Mouse (Mus musculus) hindbrain, embryonic 13.5 days (tissue): ENCODE results near the gene Ang4. TPM values are rescaled to one million over a fixed set of nuclear protein-coding genes. Genes with fewer than 3 reads are reported as not detected.
"Not testable (repeated sequence)": the region's sequence is repeated elsewhere in the genome, so short reads cannot be mapped to it uniquely, and the experiment has no call there.

Experiments used
- ATAC-seq: fragments of 200-750 bp; cut with Nextera tagmentation; 2 replicates; pipeline ENCODE4 v1.8.0; 2017; ENCODE audit warnings: moderate TSS enrichment; ENCODE audit not compliant: low FRiP score
- H3K27ac ChIP-seq: fragments of 300-500 bp; sonication (generic); 2 replicates; pipeline ENCODE4 v1.5.1; 2015; ENCODE audit warnings: inconsistent platforms, mild to moderate bottlenecking, moderate library complexity
- H3K27me3 ChIP-seq: fragments of 300-500 bp; sonication (generic); 2 replicates; pipeline ENCODE4 v1.6.1; 2015; ENCODE audit warnings: mild to moderate bottlenecking, inconsistent platforms
- H3K36me3 ChIP-seq: fragments of 300-500 bp; sonication (generic); 2 replicates; pipeline ENCODE4 v1.6.1; 2015; ENCODE audit warnings: mild to moderate bottlenecking, inconsistent platforms
- H3K4me1 ChIP-seq: fragments of 300-500 bp; sonication (generic); replicated peaks from 2 replicates; pipeline ENCODE4 v1.6.1; 2015; ENCODE audit warnings: inconsistent platforms
- H3K4me2 ChIP-seq: fragments of 300-500 bp; sonication (generic); 2 replicates; pipeline ENCODE4 v1.6.1; 2015; ENCODE audit warnings: inconsistent platforms, mild to moderate bottlenecking, moderate library complexity
- H3K4me3 ChIP-seq: fragments of 300-500 bp; sonication (generic); 2 replicates; pipeline ENCODE4 v1.5.1; 2015; ENCODE audit warnings: mild to moderate bottlenecking, inconsistent platforms
- H3K9ac ChIP-seq: fragments of 300-500 bp; sonication (generic); 2 replicates; pipeline ENCODE4 v1.6.1; 2015; ENCODE audit warnings: mild to moderate bottlenecking, inconsistent platforms
- H3K9me3 ChIP-seq: fragments of 300-500 bp; sonication (generic); 2 replicates; pipeline ENCODE4 v1.6.1; 2016; ENCODE audit warnings: inconsistent platforms
- WGBS: fragments of 180-500 bp; shearing (Covaris S2); methylation state at CpG from one replicate; pipeline ENCODE4 v1.1.7; 2015; 5-methylcytosine and 5-hydroxymethylcytosine counted together
- polyA plus RNA-seq: library from polyadenylated mRNA; unstranded; fragments of >200 nt; fragmentation: Nextera tagmentation; extraction: Ambion mirVana; gene quantifications from 2 replicates; pipeline ENCODE4 v1.2.1, GENCODE M21; 2015

The Ang4 gene
- not detected in 2 replicates for polyA plus RNA-seq

- no peak within 1 kb of the TSS for H3K27ac ChIP-seq
Measured at GRCm38 (mm10) chr14:51773490-51773889, at the start of gene Ang4. Ang4 (minus strand) TSS chr14:51773590.

DNA sequence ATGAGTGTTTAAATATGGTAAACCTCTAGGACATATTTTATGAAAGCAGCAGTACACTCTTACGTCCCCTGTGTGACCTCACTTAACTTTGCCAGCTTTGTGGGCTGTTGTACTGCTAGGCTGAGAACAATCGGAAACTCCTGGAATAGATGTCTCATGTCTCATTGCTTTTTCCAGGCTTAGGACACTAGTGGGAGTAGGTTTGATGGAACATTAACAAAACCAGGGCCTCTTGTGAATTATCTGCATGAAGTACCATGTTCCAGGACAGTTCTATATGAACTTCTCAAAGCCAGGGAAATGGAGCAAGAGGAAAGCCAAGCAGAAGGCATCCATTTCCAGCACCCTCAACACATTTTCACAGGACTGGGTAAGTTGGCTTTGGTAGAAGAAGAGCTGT is 26.4 kb upstream of the Ang4 start, which contains the start of gene AY358078:
Gene AY358078 (plus strand): TSS at position 301 of the 400 bp plus-strand sequence.
- H3K9me3 ChIP-seq = no peaks in the 10 kb centered on the region
- no peaks in the 10 kb centered on the region for H3K27me3 ChIP-seq
- H3K4me2 ChIP-seq = no peak within 1 kb of the TSS
- ATAC-seq = no peak
- WGBS = 90% methylated on average over 2 of the region's 2 CpGs
- no peaks in the 10 kb centered on the region for H3K36me3 ChIP-seq
- H3K9ac ChIP-seq = no peak within 1 kb of the TSS
- H3K4me1 ChIP-seq = no peaks in the 10 kb centered on the region
- H3K27ac ChIP-seq = no peak within 1 kb of the TSS
- H3K4me3 ChIP-seq = no peak within 1 kb of the TSS

More at GRCm38 (mm10) chr14:51773490-51773889, at the start of gene Ang4:
- Histone ChIP-seq H3K4me3 (no peak within 1 kb of the TSS), H3K9ac (no peak within 1 kb of the TSS), H3K27me3 (no peaks in the 10 kb centered on the region), H3K36me3 (no peaks in the 10 kb centered on the region), H3K4me2 (no peak within 1 kb of the TSS), H3K9me3 (no peaks in the 10 kb centered on the region), H3K4me1 (no peaks in the 10 kb centered on the region)
- WGBS = 85% methylated on average over 5 of the region's 5 CpGs
- no peak for ATAC-seq

DNA sequence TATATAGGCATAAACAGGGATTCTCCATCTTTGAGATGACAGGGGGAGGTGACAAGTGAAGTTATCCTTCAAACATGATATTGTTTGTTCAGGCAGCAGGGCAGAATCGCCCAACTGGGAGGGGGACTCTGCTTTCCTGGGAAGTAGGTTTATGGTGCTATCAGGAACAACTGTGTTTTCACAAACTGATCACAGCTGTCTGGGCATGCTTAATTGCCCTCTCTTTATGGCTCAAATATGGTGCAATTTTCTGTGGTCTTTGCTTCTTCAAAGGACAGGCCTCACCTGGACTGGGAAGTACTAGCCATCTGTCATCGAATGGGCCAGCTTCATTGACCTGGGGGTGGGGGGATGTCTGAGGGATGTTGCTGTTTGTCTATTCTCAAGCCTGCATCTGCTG is 20.7 kb upstream of the Ang4 start:
- Histone ChIP-seq H3K36me3 (no peaks in the 10 kb centered on the region), H3K4me1 (peaks cover 5% of the 10 kb centered on the region; the same call in 1 of the 2 replicates), H3K9ac (no peak overlapping the region)

DNA sequence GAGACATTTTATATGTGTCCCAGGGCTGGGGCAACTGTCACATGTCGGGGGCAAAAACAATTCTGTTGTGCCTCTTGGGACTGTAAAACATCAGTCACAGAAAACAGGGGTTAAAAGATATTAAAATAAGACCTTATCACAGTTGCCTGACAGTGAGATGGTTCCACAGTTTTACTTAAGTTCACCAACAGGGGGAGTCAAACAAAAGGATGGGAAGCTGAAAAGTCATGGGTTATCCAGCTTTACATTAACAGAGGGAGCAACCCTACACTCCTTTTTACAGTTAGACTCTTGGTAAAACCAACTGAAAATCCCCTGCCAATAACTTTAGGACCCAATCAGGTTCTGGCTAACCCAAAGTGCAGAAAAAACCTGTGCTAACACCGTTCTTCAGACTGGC is 15.8 kb upstream of the Ang4 start:
- Histone ChIP-seq H3K9me3 (no peaks in the 10 kb centered on the region), H3K27ac (no peak overlapping the region), H3K4me2 (no peak overlapping the region), H3K9ac (no peak overlapping the region), H3K36me3 (no peaks in the 10 kb centered on the region), H3K4me3 (no peak overlapping the region), H3K27me3 (no peaks in the 10 kb centered on the region), H3K4me1 (peaks cover 3% of the 10 kb centered on the region; the same call in 1 of the 2 replicates)
- 79% methylated on average over 2 of the region's 2 CpGs for WGBS
- ATAC-seq = no peak

More for the DNA sequence above, 20.7 kb upstream of the Ang4 start:
- no peak overlapping the region for H3K4me3 ChIP-seq
- H3K27me3 ChIP-seq = no peaks in the 10 kb centered on the region
- WGBS = 68% methylated on average over 2 of the region's 2 CpGs
- no peak overlapping the region for H3K4me2 ChIP-seq
- no peak for ATAC-seq
- H3K9me3 ChIP-seq = no peaks in the 10 kb centered on the region
- no peak overlapping the region for H3K27ac ChIP-seq

DNA sequence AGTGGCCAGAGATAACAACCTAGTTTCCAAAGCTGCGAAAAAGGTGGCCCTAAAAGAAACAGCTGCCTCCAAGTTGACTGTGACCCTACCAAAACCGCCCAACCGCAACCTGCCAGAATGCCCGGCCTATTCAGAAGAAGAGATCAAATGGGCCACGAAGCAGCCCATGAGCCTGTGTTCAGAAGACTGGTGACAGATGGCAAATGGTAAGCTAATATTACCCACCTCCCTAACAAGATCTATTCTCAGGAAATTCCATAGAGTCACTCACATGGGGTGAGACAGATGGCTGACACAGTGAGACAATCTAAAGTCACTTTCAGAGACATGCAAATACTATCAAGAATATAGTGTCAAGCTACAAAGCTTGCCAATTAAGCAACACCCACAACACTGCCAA is 13.7 kb upstream of the Ang4 start:
- ATAC-seq = peak; percentile 75
- no peak overlapping the region for H3K4me3 ChIP-seq
- H3K4me2 ChIP-seq = no peak overlapping the region
- no peaks in the 10 kb centered on the region for H3K4me1 ChIP-seq
- H3K27ac ChIP-seq = no peak overlapping the region
- no peaks in the 10 kb centered on the region for H3K27me3 ChIP-seq
- H3K9ac ChIP-seq = no peak overlapping the region
- H3K36me3 ChIP-seq = no peaks in the 10 kb centered on the region
- 68% methylated on average over 5 of the region's 5 CpGs for WGBS
- no peaks in the 10 kb centered on the region for H3K9me3 ChIP-seq

DNA sequence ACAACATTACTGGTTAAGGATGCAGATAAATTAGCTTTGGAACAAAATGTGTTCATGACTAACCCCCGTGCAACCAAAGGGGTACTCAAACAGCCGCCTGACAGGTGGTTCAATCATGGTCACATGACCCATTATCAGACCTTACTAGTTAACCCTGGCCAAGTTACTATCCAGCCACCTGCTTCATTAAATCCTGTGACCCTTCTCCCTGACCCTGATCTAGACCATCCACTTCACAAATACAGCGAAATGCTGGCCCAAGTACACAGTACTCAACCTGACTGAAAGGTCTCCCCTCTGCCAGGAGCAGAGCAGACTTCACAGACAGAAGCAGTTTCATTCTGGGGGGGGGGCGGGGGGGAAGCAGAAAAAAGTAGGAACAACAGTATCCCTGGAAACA is 12.9 kb upstream of the Ang4 start:
- H3K36me3 ChIP-seq = no peaks in the 10 kb centered on the region
- WGBS = 69% methylated on average over 4 of the region's 4 CpGs
- no peak overlapping the region for H3K27ac ChIP-seq
- no peak overlapping the region for H3K4me3 ChIP-seq
- ATAC-seq = no peak
- no peak overlapping the region for H3K9ac ChIP-seq
- H3K4me1 ChIP-seq = no peaks in the 10 kb centered on the region
- no peaks in the 10 kb centered on the region for H3K27me3 ChIP-seq
- no peaks in the 10 kb centered on the region for H3K9me3 ChIP-seq
- no peak overlapping the region for H3K4me2 ChIP-seq

- H3K36me3 ChIP-seq = no peaks in the 10 kb centered on the region
Measured at GRCm38 (mm10) chr14:51778865-51779481, 5.6 kb upstream of the Ang4 start.

GRCm38 (mm10) chr14:51777791-51778190 is 4.4 kb upstream of the Ang4 start:
- WGBS = 97% methylated on average over 1 of the region's 1 CpGs
- no peaks in the 10 kb centered on the region for H3K36me3 ChIP-seq
- no peaks in the 10 kb centered on the region for H3K27me3 ChIP-seq
- no peak overlapping the region for H3K27ac ChIP-seq
- H3K4me3 ChIP-seq = no peak overlapping the region
- H3K9me3 ChIP-seq = no peaks in the 10 kb centered on the region
- no peak overlapping the region for H3K9ac ChIP-seq
- no peak overlapping the region for H3K4me2 ChIP-seq
- ATAC-seq = no peak
- H3K4me1 ChIP-seq = no peaks in the 10 kb centered on the region

More at GRCm38 (mm10) chr14:51778865-51779481, 5.6 kb upstream of the Ang4 start:
- no peak overlapping the region for H3K27ac ChIP-seq
- no peaks in the 10 kb centered on the region for H3K9me3 ChIP-seq
- no peak overlapping the region for H3K4me3 ChIP-seq
- H3K4me1 ChIP-seq = no peaks in the 10 kb centered on the region
- H3K9ac ChIP-seq = no peak overlapping the region
- H3K4me2 ChIP-seq = no peak overlapping the region
- no peak for ATAC-seq
- WGBS = 83% methylated on average over 4 of the region's 4 CpGs
- no peaks in the 10 kb centered on the region for H3K27me3 ChIP-seq

DNA sequence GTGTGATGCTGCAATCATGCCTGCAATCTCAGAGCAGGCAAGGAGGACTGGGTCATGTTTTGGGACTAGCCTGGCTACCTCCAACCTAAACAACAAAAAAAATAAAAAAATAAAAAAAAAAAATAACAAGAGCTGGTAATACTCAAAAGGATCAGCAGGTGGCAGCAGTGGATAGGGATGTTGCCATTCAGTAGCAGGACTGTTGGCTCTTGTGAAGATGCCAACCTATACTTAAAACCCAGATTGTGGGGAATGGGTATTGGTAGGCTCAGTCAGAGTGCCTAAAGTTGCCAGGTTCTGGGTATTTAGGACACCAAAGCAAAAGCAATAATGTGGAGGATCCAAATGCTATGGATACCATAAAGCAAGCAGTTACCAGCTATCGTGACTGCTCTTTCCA is 2.0 kb downstream of the Ang4 start:
- not testable (repeated sequence) for H3K4me3 ChIP-seq, H3K4me1 ChIP-seq, H3K9me3 ChIP-seq, H3K27me3 ChIP-seq, ATAC-seq, H3K4me2 ChIP-seq, H3K27ac ChIP-seq, H3K9ac ChIP-seq, H3K36me3 ChIP-seq
- 94% methylated on average over 1 of the region's 1 CpGs for WGBS

GRCm38 (mm10) chr14:51755944-51756343 is 17.4 kb downstream of the Ang4 start:
- no peaks in the 10 kb centered on the region for H3K27me3 ChIP-seq
- ATAC-seq = no peak
- no peaks in the 10 kb centered on the region for H3K4me1 ChIP-seq

GRCm38 (mm10) chr14:51740347-51741170 is 32.8 kb downstream of the Ang4 start:
- Histone ChIP-seq H3K9me3 (no peaks in the 10 kb centered on the region), H3K36me3 (no peaks in the 10 kb centered on the region), H3K27me3 (peaks cover 55% of the 10 kb centered on the region), H3K4me3 (peak overlapping the region; percentile 37), H3K4me2 (peak overlapping the region; percentile 62), H3K27ac (no peak overlapping the region), H3K9ac (peak overlapping the region; percentile 49; the same call in 1 of the 2 replicates), H3K4me1 (peaks cover 28% of the 10 kb centered on the region)
- 0 out of 2 replicates have a peak, but pooled peaks have one; percentile 46 for ATAC-seq
- under 1% methylated on average over 42 of the region's 42 CpGs for WGBS

More at GRCm38 (mm10) chr14:51755944-51756343, 17.4 kb downstream of the Ang4 start:
- H3K9ac ChIP-seq = no peak overlapping the region
- no peaks in the 10 kb centered on the region for H3K9me3 ChIP-seq
- H3K4me2 ChIP-seq = no peak overlapping the region
- no peaks in the 10 kb centered on the region for H3K36me3 ChIP-seq
- no peak overlapping the region for H3K4me3 ChIP-seq
- H3K27ac ChIP-seq = no peak overlapping the region
- WGBS = 67% methylated on average over 2 of the region's 2 CpGs

DNA sequence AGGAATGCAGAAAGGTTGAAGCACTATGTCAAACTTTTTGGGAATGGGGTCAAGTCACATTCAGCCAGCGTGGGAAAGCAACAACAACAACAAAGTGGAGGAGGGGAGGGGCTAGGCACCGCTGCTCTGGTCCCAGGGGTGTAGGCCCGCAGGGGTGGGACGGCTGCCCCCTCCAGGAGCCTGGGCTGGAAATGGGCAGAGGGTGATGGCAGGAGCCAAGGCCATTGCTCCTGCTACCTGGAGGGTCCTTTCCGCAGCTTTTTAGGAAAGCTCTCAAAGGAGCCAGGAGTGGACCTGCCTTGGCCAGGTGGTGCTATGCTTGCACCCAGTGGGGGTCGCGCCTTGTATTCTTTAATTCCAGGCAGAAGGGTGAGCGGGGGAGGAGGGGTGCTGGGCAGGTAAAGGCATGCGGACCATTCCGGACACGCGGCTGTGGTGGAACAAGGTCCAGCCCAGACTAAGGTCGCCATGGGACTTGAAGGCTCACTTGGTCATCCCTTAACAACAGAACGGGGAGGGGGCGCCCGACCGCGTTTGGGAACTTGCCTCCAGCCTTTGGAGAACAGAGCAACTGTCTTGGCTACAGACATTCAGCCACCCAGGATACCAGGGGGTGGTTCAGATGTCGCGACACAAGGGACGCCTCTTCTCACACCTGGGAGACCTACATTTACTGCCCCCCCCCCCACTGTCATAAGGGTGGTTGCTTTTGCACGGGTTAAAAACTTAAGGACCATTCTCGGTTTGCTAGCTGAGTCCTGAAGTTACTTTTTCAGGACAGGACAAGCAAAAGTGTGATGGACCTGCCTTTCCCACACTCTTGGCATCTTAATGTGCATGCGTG is 34.0 kb downstream of the Ang4 start:
- no peaks in the 10 kb centered on the region for H3K36me3 ChIP-seq
- peak overlapping the region; percentile 35 for H3K4me3 ChIP-seq
- H3K9ac ChIP-seq = no peak overlapping the region
- H3K4me1 ChIP-seq = peaks cover 28% of the 10 kb centered on the region
- H3K27me3 ChIP-seq = peaks cover 55% of the 10 kb centered on the region
- peak; percentile 57; the same call in 1 of the 2 replicates for ATAC-seq
- peak overlapping the region; percentile 62 for H3K4me2 ChIP-seq
- H3K27ac ChIP-seq = no peak overlapping the region
- under 1% methylated on average over 23 of the region's 24 CpGs for WGBS
- no peaks in the 10 kb centered on the region for H3K9me3 ChIP-seq
